ENCODE assay signal across 12 mouse cellular contexts in genomic region chr2:25506964-25507363, GRCm38 (mm10). TPM values are rescaled to one million over a fixed set of nuclear protein-coding genes. Genes with fewer than 3 reads are reported as not detected.
DNase-seq lines count a peak whose midpoint lies in the region; ATAC-seq lines count a peak whose summit lies in the region.
"Had no signal": no experiment of that assay in that cellular context is flagged by ENCODE, and none has a peak within 500 bp of the region (broad histone marks: within the 10 kb centered on the region; RNA-seq: fewer than 3 reads in every experiment).

No protein-coding gene starts in this region.

- no peak overlapping the region for H3K27ac ChIP-seq in heart, embryonic 12.5 days (ENCODE audit: poor library complexity, severe bottlenecking)
- H3K27ac ChIP-seq in kidney, embryonic 15.5 days: no peak overlapping the region
- H3K27ac ChIP-seq in intestine, embryonic 15.5 days: no peak overlapping the region

- WGBS in heart, embryonic 12.5 days: 35% methylated on average over 5 of the region's 5 CpGs
- 35% methylated on average over 5 of the region's 5 CpGs for WGBS in kidney, embryonic 15.5 days
- 37% methylated on average over 5 of the region's 5 CpGs for WGBS in intestine, embryonic 15.5 days

- no peak overlapping the region for H3K4me3 ChIP-seq in heart, embryonic 12.5 days
- H3K4me3 ChIP-seq in kidney, embryonic 15.5 days (replicated peaks): no peak overlapping the region
- H3K4me3 ChIP-seq in intestine, embryonic 15.5 days (replicated peaks): no peak overlapping the region

- intact Hi-C loops in heart, postnatal 10 days (cut with DNase I): no loop called here

- H3K36me3 ChIP-seq in heart, embryonic 12.5 days: peaks cover 32% of the 10 kb centered on the region
- H3K36me3 ChIP-seq in kidney, embryonic 15.5 days: peaks cover 40% of the 10 kb centered on the region
- H3K36me3 ChIP-seq in intestine, embryonic 15.5 days: peaks cover 7% of the 10 kb centered on the region

- peak; percentile 23 to 27 for DNase-seq in heart, postnatal 10 days
- peak; percentile 81 for DNase-seq in ES-CJ7 (ENCODE audit: low read depth, low spot score)
- DNase-seq in naive thymus-derived CD4-positive, alpha-beta T cell, adult 2 months (ENCODE audit: low read depth): peak; percentile 53
- DNase-seq in right cerebral cortex, adult 2 months (ENCODE audit: low spot score in 2 of 2): no peak
- DNase-seq: heart, adult 11 months had no signal

- H3K9ac ChIP-seq in heart, embryonic 12.5 days: no peak overlapping the region
- H3K9ac ChIP-seq in kidney, embryonic 15.5 days: no peak overlapping the region
- H3K9ac ChIP-seq in intestine, embryonic 15.5 days: no peak overlapping the region

- peaks cover 2% of the 10 kb centered on the region for H3K4me1 ChIP-seq in heart, embryonic 12.5 days (replicated peaks)
- peaks cover 8% of the 10 kb centered on the region for H3K4me1 ChIP-seq in kidney, embryonic 15.5 days
- peaks cover 9% of the 10 kb centered on the region for H3K4me1 ChIP-seq in intestine, embryonic 15.5 days (replicated peaks)

- ATAC-seq in heart, embryonic 12.5 days (ENCODE audit: insufficient number of reproducible peaks, low FRiP score): no peak
- ATAC-seq in kidney, embryonic 15.5 days (replicated peaks; ENCODE audit: low FRiP score): 0 out of 2 replicates have a peak, but pooled peaks have one; percentile 30
- no peak; the same call in 1 of the 2 replicates for ATAC-seq in frontal cortex, adult (ENCODE audit: low TSS enrichment)
- ATAC-seq in intestine, embryonic 15.5 days: no peak

- no peaks in the 10 kb centered on the region for H3K9me3 ChIP-seq in heart, embryonic 12.5 days (replicated peaks)
- H3K9me3 ChIP-seq in kidney, embryonic 15.5 days (replicated peaks): no peaks in the 10 kb centered on the region
- no peaks in the 10 kb centered on the region for H3K9me3 ChIP-seq in intestine, embryonic 15.5 days

- no peaks in the 10 kb centered on the region for H3K27me3 ChIP-seq in heart, embryonic 12.5 days (replicated peaks)
- no peaks in the 10 kb centered on the region for H3K27me3 ChIP-seq in kidney, embryonic 15.5 days
- no peaks in the 10 kb centered on the region for H3K27me3 ChIP-seq in intestine, embryonic 15.5 days (replicated peaks)

- no peak overlapping the region for H3K4me2 ChIP-seq in heart, embryonic 12.5 days
- H3K4me2 ChIP-seq in kidney, embryonic 15.5 days: no peak overlapping the region
- no peak overlapping the region for H3K4me2 ChIP-seq in intestine, embryonic 15.5 days (replicated peaks)
- H3K4me2 ChIP-seq: midbrain, embryonic 11.5 days had no signal

RNA-seq across cellular contexts. Expression of gene C8g, which starts 5.4 kb away (rescaled TPM):
- total RNA-seq in heart, postnatal 10 days (2021): under 1 TPM; 0.52 to 0.53 TPM
- 2.4 and 3.3 TPM in 2 replicates for polyA plus RNA-seq in heart, embryonic 12.5 days (2016; fragmentation: Nextera tagmentation; extraction: Ambion mirVana)
- polyA plus RNA-seq in kidney, embryonic 15.5 days (2015; fragmentation: Nextera tagmentation; extraction: Ambion mirVana): 6.3 and 7.8 TPM in 2 replicates
- polyA plus RNA-seq in intestine, embryonic 15.5 days (2015; fragmentation: Nextera tagmentation; extraction: Ambion mirVana): 5.4 and 8.3 TPM in 2 replicates

RNA-seq across cellular contexts. Expression of gene Fbxw5, which starts 6.4 kb away (rescaled TPM):
- 10 to 100 TPM; 93.1 to 93.4 TPM for total RNA-seq in heart, postnatal 10 days (2021)
- polyA plus RNA-seq in heart, embryonic 12.5 days (2016; fragmentation: Nextera tagmentation; extraction: Ambion mirVana): 82.7 and 83.3 TPM in 2 replicates
- 85.1 and 96.1 TPM in 2 replicates for polyA plus RNA-seq in kidney, embryonic 15.5 days (2015; fragmentation: Nextera tagmentation; extraction: Ambion mirVana)
- 57.5 and 65.2 TPM in 2 replicates for polyA plus RNA-seq in intestine, embryonic 15.5 days (2015; fragmentation: Nextera tagmentation; extraction: Ambion mirVana)

RNA-seq across cellular contexts. Expression of gene Lcn12, which starts 13.3 kb away (rescaled TPM):
- total RNA-seq in heart, postnatal 10 days (2021): not detected
- not detected in 2 replicates for polyA plus RNA-seq in heart, embryonic 12.5 days (2016; fragmentation: Nextera tagmentation; extraction: Ambion mirVana)
- not detected in 2 replicates for polyA plus RNA-seq in kidney, embryonic 15.5 days (2015; fragmentation: Nextera tagmentation; extraction: Ambion mirVana)
- polyA plus RNA-seq in intestine, embryonic 15.5 days (2015; fragmentation: Nextera tagmentation; extraction: Ambion mirVana): not detected in 2 replicates
- total RNA-seq: adrenal gland, postnatal 36 days had no signal
- polyA plus RNA-seq: midbrain, embryonic 11.5 days; testis, adult 2 months had no signal

RNA-seq across cellular contexts. Expression of gene Ptgds, which starts 37.1 kb away (rescaled TPM):
- total RNA-seq in heart, postnatal 10 days (2021): 100 to 1,000 TPM in 1 of 2 experiments, 10 to 100 TPM in 1; 75.1 to 110 TPM
- polyA plus RNA-seq in heart, embryonic 12.5 days (2016; fragmentation: Nextera tagmentation; extraction: Ambion mirVana): 2.4 and 2.6 TPM in 2 replicates
- polyA plus RNA-seq in kidney, embryonic 15.5 days (2015; fragmentation: Nextera tagmentation; extraction: Ambion mirVana): 1.6 and 2.2 TPM in 2 replicates
- 4.6 and 5.8 TPM in 2 replicates for polyA plus RNA-seq in intestine, embryonic 15.5 days (2015; fragmentation: Nextera tagmentation; extraction: Ambion mirVana)
- polyA plus RNA-seq: midbrain, embryonic 11.5 days had no signal

RNA-seq across cellular contexts. Expression of gene Traf2, which starts 39.8 kb away (rescaled TPM):
- 10 to 100 TPM; 16.1 to 18.3 TPM for total RNA-seq in heart, postnatal 10 days (2021)
- polyA plus RNA-seq in heart, embryonic 12.5 days (2016; fragmentation: Nextera tagmentation; extraction: Ambion mirVana): 21.1 and 22.3 TPM in 2 replicates
- polyA plus RNA-seq in kidney, embryonic 15.5 days (2015; fragmentation: Nextera tagmentation; extraction: Ambion mirVana): 36.0 and 37.3 TPM in 2 replicates
- polyA plus RNA-seq in intestine, embryonic 15.5 days (2015; fragmentation: Nextera tagmentation; extraction: Ambion mirVana): 26.7 and 32.4 TPM in 2 replicates

Comparison
In these comparisons a context has a peak if more than half of its experiments do, and no peak if none do; other contexts are left out.
1. DNase-seq: peak in heart, postnatal 10 days (2 of 2), ES-CJ7 (single experiment) and naive thymus-derived CD4-positive, alpha-beta T cell, adult 2 months (single experiment); none in right cerebral cortex, adult 2 months (0 of 2).